Mouse (Mus musculus): ENCODE results near the gene Smarcc1.

Smarcc1 gene

DNA sequence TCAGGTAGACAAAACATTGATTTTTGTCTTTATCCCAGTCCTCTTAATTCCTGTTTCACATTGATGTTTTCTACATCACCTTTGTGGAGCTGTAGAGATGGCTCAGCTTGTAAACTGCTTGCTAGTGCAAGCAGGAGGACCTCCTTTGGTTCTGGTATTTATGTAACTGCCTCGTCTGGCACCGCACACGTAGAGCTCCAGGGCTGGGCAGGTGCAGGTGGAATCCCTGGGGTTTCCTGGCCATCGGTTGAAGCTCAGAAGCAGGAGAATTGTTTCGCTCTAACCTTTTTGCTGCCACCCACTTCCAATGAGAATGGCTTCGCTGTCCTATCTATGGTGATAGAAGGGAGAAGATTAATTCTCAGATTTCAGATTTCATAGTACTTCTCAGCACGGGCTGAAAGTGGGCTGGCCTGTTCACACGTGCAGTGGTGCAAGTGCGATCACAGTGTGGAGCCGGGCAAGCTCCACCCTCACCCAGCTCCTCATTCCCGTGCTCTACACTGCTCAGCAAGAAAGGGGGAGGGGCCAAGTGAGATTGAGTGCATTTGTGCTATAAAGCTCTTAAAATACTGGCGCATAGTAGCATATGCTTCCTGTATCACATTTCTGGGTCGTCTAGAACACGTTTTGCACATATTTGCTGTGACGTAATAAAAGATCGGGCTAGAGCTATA is 113.0 kb downstream of the Smarcc1 start:
- no peak for DNase-seq (ENCODE audit: low read depth, low spot score)

DNA sequence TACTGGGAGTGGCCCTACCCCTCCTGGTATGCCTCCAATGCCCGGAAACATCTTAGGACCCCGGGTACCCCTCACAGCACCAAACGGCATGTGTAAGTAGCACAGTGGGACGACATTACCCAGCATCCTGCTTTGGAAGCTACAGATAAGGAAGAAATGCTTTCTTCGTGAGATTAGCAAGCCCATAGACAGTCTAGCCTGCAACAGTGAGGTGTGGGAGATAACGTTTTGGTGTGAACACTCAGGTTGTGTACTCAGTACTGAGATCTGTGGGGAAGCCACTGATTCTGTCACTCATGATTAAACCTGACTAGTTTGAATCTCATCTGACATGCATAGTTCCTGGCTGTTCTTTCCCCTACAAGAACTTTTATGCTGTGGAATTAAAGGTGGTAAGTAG is 117.5 kb downstream of the Smarcc1 start:
- no peak for DNase-seq (ENCODE audit: low read depth, low spot score)

DNA sequence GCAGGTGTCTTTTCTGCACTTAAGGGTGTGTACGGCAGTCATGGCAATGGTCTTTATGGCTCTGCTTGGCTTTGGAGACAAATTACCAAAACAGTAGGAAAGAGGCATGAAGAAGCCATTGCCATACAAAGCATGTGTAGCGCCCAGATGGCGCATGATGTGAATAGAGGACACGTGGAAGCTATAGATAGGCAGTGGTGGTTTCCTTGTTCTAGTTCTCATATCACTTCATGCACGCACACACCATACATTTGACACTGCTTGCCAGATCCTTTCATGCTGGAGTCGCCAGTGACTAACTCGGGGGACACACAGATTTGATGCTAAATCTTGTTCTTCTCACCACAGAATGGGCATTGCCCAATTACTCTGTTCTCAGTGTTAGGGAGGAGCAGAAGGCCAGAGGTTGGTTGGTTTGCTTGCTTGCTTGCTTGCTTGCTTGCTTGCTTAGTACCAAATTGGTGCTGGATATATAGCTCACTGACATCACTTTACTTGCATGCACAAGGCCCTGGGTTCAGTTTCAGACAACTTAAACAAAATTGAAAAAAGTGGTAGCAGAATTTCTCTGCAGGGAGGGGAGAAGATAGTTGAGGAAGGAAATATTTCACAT is 125.8 kb downstream of the Smarcc1 start, which contains the start of gene Cspg5:
Gene Cspg5 (plus strand): TSS at position 563 of the 613 bp plus-strand sequence.
- DNase-seq (ENCODE audit: low read depth, low spot score): no peak

DNA sequence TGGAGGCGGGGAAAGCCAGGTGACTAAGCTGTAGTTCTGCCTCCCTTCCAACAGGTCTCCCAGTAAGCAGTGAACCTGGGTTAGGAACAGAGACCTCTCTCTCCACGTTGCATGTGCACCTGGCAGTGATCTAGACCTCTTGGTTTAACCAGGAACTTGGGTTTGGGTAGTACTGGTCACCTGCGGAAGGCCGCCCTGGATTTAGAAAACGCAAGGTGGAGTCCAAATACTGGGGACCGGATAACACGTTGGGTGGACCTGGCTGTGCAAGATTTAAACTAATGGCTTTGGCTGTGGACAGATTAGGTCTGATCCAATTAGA is 127.0 kb downstream of the Smarcc1 start:
- peak; percentile 47 for DNase-seq (ENCODE audit: low read depth, low spot score)

DNA sequence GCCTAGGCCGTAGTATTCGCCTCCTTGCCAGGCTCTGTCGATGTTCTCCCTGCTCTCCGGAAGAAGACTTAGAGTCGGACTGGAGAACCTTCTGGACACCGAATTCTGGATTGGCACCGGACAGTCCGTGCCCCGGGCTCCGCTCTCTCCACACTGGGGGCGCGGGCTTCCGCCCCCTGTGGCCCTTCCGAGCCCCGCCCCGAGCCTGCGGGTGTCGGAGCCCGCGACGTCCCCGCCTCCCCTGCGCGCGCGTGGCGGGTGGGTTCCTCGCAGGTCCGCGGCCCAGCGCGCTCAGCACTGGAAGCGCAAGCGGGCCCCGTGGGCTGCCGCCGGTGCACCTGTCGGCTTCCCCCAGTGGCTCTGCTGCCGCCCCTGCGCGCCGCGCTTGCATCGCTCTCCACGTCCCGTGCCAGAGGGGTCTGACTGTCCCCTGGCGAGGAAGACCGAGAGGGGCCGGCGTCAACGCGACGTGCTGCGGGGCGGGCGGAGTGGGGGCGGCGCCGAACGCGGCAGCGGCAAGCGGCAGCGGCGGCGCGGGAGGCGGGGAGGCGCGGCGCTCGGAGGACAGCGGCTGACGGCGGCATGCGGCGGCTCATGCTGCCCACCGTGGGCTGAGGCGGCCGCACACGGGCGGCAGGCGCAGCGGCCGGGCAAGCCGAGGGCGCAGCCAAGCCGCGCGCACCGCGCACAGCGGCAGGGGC is 127.5 kb downstream of the Smarcc1 start:
- DNase-seq (ENCODE audit: low read depth, low spot score): no peak

DNA sequence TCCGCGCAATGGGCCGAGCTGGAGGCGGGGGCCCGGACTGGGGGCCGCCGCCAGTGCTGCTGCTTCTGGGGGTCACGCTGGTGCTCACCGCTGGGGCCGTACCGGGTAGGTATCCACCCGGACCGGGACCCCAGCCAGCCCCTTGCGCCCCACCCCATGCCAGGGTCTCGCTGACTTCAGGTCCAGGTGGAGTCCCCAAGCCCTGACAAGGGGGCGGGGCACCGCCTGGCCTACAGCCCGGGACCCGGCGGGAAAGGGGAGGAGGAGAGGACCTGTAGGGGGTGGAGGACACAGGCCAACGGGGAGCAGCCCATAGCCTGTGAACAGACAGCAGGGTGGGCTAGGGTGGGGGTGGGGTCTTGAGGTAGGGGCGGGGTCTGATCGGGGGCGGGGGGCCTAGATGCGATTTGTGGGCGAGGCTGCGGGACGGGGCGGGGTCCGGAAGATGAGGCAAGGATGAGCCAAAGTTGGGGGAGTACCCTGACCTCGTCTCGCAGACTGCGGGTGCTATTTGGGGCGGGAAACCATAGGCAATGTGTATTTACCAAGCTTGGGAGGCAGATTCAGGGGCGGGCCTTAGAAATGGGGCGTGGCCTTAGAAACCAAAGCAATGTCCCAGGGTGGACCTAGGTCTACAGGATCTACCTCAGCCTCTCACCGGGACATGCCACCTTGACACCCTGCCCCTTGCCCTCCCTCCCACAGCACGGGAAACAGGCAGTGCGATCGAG is 128.2 kb downstream of the Smarcc1 start:
- peak; percentile 83 for DNase-seq (ENCODE audit: low read depth, low spot score)

DNA sequence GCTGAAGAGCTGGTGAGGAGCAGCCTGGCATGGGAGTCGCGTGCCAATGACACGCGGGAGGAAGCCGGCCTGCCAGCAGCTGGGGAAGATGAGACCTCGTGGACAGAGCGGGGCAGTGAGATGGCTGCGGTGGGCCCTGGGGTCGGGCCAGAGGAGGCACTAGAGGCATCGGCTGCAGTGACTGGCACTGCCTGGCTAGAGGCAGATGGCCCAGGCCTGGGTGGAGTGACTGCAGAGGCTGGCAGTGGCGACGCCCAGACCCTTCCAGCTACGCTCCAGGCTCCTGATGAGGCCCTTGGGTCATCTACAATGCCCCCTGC is 128.8 kb downstream of the Smarcc1 start:
- no peak for DNase-seq (ENCODE audit: low read depth, low spot score)

DNA sequence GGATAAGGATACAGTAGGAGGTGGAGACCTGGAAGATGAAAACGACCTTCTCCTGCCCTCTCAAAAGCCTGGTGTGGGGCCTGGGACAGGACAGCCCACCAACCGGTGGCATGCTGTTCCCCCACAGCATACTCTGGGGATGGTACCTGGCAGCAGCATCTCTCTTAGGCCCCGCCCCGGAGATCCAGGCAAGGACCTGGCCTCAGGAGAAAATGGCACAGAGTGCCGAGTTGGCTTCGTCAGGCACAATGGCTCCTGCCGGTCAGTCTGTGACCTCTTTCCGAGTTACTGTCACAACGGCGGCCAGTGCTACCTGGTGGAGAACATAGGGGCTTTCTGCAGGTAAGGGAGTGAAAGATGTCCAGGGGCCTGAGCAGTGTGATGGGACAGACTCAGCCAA is 129.5 kb downstream of the Smarcc1 start:
- DNase-seq (ENCODE audit: low read depth, low spot score): no peak

DNA sequence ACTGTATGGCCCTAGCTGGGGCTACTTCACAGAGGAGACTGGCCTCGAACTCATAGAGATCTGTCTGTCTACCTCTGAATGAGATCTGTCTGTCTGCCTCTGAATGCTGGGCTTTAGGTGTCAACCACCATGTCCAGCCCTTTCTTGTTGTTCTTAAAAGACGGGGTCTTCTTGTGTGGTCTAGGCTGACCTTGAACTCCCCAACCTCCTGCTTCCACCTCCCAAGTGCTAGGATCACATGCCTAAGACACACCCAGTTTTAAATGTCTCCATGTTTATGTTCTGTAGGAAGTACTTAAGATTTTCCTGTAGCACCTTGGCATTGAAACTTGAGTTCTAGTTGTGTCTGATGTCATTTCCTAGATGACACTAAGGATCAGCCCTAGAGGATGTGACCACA is 131.4 kb downstream of the Smarcc1 start:
- DNase-seq (ENCODE audit: low read depth, low spot score): peak; percentile 92

DNA sequence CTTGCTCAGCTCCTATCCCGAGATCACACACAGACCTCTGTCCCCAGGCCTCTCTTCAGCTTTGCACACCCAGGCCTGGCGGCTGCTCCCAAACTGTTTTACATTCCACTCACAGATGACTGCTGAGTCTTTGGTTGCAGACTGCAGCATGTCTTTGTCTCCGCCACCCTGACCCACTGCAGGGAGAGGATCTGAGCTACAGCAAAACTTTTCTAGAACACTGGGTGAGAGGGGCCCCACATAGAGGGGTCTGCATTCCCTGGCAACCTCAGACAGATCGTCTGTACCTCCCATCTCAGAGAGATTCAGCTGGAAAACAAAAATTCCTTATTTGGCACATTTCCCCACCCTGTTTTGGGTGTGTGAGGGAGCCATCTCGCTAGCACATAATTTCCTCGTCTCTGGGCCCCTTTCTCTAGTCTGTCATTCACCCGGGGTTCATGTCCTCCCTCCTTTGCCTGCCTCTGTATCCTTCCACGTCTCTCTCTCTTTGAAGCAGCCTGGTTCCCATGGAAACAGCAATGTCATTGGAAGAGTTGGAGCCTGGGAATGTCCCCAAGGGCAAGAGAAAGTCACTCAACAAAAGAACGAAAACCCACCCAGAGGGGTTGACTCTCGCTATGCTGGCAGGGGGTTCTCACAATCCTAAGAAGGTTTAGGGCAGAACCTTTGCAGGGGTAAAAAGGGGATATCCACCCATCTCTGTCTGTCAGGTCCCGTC is 132.5 kb downstream of the Smarcc1 start:
- DNase-seq (ENCODE audit: low read depth, low spot score): peak; percentile 94

DNA sequence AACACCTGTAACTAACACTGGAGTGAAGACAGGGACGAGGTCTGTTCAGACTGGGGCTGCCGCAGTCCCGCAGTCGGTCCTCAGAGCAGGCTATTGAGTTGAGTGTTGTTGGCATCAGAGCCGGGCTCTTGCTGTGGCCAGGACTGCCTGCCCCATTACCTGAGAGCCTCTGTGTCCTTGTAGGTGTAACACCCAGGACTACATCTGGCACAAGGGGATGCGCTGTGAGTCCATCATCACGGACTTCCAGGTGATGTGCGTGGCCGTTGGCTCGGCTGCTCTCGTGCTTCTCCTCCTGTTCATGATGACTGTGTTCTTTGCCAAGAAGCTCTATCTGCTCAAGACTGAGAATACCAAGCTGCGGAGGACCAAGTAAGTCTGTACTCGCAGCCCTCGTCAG is 133.3 kb downstream of the Smarcc1 start:
- DNase-seq (ENCODE audit: low read depth, low spot score): no peak

DNA sequence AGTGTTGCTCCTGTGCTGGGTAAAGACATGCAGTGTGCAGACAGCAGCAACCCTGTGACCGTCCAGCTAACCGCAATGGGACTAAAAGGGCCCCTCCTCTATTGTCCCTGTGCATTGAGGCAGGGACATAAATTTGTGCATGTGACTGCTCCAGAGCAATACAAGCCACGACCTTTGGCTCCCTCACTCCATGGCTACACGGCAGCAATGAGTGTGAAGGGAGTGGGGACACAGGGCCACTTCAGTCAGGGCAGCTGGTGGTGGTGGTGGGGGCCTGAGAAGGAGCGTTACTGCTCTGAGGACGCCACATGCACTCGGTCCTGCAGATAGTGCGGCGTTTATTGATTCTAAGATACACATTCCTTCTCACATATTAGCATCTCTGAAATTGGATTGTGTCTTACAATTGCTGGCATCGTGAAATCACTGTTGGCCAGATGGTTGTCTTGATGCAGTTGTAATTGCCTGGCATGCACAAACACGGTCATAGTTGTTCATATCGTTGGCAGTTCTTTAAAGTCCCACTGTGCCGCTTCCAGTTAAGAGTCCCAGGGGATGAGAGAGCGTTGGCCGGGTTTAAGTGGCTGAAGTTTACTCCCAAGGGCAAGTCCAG is 138.0 kb downstream of the Smarcc1 start:
- no peak for DNase-seq (ENCODE audit: low read depth, low spot score)

DNA sequence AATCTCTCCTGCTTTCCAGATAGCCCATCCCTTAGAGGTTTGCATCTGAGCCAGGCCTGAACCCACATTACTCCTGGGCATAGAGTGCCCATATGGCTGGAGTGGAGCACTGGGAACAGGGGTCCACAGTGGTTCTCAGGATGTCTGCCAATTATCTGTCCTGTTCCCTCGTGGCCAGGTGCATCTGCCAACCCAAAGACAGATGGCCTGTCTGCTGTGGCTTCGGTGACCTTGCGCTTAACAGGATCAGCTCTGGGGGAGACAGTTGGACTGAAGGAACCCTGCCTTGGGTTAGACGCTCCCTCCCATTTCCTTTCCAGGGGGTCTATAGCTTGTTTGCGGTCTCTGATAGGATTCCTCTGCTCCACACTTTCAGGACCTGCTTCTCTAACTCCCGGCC is 141.1 kb downstream of the Smarcc1 start:
- no peak for DNase-seq (ENCODE audit: low read depth, low spot score)

DNA sequence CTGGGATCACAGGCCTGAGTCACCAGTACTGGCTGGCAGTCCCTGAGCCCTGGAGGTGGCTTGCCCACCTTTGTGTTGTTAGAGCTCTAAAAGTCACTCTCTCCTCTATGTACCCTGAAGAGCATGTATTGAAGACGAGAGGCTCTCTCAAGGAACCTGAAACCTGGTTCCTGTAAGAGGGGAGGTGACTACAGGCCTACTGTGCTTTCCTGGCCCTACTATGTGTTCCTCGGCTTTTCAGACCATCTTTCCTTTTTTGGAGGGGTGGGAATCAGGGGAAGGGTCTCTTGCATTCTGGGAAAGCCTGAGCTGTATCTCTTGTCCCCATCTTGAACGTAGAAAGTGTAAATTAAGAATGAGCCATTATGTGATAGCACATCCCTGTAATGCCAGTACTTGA is 141.6 kb downstream of the Smarcc1 start:
- DNase-seq (ENCODE audit: low read depth, low spot score): no peak

DNA sequence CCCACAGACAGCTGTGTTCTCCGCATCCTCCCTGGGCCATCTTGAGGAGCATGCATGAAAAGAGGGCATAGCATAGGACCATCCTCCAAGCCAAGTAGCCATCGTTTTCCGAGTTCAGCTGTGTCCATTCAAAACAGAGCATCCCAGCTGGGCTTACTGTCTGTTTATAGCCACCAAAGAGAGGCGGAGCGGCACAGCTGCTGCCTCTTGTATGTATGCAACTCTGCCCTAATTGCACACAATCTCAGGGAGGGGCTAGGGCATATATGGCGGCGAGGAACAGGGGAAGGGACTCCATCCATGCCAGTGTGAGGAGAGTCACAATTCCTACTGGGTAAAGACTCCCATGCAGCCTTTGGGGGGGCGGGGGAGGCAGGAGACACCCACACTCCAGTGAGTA is 145.7 kb downstream of the Smarcc1 start:
- no peak for DNase-seq (ENCODE audit: low read depth, low spot score)

DNA sequence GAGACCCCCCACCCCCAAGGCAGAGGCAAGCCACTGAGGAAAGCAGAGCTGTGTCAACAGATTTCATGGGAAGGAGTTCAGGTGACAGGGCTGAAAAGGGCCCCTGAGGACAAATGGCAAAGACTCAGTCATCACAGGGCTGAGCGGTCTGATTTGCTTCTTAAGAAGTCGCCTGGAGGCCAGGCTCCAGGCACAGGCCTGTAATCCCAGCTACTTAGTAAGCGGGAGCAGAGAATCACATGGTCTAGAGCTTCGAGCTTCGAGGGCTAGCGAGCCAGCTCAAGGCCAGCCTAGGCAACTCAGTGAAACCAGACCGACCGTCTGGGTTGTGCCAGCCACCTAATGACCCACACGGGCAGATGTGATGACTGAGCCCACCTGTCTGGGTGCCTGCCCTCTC is 147.5 kb downstream of the Smarcc1 start:
- no peak for DNase-seq (ENCODE audit: low read depth, low spot score)

DNA sequence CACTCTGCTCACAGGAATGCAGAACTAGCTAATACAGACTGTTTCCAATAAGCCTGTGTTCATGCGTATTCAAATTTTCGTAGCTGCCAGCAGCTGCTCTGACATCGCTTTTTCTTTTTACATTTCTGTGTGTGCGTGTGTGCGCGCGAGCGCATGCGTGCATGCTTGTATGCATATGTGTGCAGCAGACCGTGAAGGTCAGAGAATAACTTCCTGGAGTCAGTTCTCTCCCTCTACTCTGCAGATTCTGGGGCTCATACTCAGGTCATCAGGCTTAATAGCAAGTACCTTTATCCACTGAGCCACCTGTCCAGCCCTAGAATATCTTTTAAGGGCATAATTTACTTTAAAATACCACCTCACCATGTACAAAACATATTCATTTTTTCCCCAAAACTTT is 150.9 kb downstream of the Smarcc1 start:
- no peak for DNase-seq (ENCODE audit: low read depth, low spot score)

DNA sequence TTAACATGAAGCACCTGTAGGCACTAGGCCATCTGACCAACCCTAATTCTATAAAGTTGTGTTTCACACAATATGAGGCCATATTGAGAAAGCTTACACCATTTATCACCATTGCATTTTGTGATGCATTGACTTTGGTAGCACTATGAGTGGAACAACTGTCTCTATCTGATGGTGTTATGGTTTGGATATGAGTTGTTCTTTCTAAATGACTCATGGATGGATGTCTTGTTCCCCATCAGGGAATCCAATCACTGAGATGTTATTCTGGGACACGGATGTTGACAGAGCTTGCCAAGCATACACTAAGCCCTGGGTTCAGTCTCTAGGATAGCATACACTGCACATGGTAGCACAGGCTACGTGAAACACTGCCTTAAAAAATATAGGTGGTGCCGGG is 154.8 kb downstream of the Smarcc1 start:
- DNase-seq (ENCODE audit: low read depth, low spot score): no peak

DNA sequence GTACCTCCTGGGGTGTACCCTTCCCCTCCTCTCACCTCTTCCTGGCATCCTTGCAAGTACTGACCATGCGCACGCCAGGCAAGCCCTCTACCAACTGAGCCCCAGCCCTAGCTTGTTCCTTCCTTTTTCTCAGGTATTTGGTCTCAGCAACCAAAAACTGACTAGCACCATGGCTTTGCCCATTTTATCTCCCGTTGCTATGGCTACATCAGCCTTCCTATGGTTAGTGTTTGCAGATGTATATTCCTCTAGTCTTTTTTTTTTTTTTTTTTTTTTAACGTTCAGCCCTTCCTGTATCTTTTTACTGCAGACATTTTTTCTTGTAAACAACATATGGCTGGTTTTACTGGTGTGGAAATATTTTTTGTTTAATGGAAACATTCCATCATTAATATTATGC is 156.0 kb downstream of the Smarcc1 start:
- DNase-seq (ENCODE audit: low read depth, low spot score): no peak

DNA sequence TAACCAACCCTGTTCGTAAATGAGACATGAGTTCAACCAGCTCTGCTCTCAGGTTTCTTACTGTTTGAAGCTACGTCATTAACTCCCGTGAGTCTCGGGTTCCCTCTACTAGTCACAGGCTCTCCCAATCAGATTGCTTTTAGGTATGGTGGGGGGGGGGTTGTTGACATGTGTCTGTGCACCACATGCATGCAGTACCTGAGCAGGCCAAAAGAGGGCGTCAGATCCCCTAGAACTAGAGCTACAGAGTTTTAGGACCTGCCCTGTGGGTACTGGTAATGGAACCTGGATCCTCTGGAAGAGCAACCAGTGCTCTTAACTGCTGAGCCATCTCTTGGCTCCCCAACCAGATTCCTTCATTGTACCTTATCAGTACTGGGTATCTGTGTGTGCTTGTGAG is 158.4 kb downstream of the Smarcc1 start:
- peak; percentile 88 for DNase-seq (ENCODE audit: low read depth, low spot score)

DNA sequence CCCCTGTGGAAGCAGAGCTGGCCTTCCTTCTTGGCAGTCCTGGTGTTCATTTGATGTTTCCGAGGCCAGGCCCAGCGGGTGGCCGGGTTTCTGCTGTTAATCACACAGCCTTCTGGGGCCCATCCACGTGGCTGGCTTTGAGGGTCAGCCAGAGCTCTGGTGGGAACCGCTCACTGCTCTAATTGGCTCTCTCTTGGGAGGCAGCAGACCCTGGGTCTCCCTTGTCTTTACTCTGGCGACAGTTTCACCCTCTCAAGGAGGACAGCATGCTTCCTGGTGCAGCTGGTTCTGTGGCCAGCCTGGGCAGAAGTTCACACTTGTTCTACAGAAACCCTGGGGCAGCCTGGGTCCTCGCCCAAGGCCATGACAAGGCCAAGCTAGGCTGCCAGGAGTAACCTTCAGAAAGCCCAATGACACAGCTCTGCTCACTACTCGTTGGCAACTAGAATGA is 159.9 kb downstream of the Smarcc1 start:
- DNase-seq (ENCODE audit: low read depth, low spot score): no peak

Data from ES-CJ7 (cell line).